Mouse (Mus musculus) gastrocnemius, adult 8-10 months (tissue): ENCODE measurements around the gene Ap3b2. TPM values are rescaled to one million over a fixed set of nuclear protein-coding genes. Genes with fewer than 3 reads are reported as not detected.
"Not testable (repeated sequence)": the region's sequence is repeated elsewhere in the genome, so short reads cannot be mapped to it uniquely, and the experiment has no call there.

Source experiments
- DNase-seq, 2 experiments: peaks; one replicate each; pipeline ENCODE4 v3.0.0; 2022; ENCODE audit warnings: low spot score in 2 of 2
- total RNA-seq, 4 experiments: library from RNA; stranded (reverse); gene quantifications; 2 replicates each; pipeline ENCODE4 v1.2.4; 2022

The Ap3b2 gene
- under 1 TPM in 3 of 4 experiments, not detected in 1; 0.17 to 0.60 (median 0.38) TPM for total RNA-seq

DNA sequence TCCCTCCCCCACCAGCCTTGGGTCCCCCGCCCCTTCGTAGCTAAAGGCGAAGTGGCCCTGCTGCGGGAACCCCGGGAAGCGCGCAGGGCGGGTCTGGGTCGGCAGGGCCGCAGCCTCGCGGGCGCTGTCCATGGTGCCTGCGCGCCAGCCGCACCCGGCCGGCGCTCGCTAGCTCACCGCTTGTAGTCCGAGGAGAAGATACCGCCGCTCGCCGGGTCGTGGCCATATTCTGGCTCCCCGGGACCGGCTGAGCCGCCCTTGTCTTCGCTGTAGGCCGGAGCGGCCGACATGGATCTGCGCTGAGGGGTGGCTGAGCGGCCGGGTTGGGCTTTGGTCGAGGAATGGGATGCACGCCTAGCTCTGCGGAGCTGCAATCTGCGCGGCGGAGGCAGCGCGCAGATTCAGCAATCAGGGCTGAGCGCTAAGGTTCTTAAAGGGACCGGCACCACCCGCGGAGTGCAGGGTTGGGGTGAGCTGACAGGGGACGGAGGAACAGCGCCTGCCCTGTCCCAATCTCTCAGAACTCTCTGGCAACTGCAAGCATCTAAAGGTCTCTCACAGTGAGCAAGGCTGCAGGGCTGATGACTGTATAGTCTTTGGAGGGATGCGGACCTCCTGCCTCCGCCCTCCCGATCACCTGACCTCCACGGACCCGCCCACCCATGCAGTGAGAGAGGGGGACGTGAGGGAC is at the start of gene Ap3b2:
Gene Ap3b2 (minus strand): TSS at position 595 of the 691 bp plus-strand sequence.
- peak; percentile 28 to 45 for DNase-seq

DNA sequence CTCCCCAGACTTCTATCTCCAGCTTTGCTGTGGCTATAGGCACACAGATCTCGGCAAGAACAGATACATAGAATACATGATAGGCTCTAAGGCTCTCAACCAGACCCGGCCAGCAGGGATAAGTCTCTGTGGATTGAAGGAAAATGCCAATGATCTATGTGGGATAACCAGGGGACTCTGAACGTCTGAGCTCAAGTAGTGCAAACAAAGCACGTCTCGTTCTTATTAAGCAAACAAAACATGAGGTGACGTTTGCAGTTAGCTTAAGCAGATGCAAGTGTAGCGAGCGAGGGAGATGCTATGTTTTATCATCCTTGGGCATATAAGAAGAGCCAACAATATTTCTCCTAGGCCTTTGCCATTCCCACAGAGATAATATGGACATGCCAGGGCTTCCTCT is 49.2 kb upstream of the Ap3b2 start:
- no peak for DNase-seq

DNA sequence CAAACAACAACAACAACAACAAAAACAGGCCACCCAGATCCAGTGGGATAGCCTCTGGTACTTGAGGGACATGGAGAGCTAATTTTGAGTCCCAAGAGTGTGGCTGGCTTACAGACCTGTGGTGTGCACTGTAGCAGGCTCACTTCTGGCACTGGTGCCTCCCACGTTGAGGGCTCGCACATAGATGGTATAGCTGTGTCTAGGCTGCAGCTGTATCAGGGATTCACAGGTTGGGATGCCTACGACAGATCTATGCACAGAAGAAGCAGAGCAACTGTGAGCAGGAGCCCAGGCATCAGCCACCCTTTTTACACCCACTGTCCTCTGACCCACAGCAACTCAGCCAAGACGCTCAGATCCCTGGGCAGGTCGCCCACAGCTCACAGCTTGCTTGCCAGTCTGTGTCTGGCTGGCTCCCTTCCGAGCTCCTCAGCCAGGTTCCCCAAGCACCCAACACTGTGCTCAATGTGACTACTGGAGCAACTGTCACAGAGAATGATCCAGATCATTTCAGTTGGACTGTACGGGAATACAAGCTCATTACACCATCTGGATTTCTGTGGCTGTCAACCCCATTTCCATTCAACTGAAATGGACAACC is 48.3 kb upstream of the Ap3b2 start:
- peak; percentile 86 to 93 for DNase-seq

DNA sequence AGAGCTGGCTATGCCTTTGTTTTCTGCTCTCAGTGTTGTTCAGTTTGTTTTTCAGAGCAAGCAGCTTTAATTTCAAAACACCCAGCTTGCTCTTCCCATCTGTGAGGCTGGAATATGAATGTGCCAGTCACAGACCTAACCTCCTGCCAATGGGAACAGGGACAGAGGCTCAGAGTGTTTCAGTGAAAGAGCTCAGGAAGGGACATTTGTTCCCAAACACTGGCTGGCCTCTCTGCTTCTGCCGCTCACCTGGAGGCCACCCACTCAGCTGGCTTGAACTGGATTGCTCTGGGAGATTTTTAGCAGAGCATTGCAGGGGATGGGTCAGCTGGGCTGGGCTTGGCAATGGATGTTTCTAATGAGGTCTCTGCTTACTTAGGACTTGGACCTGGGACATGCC is 47.3 kb upstream of the Ap3b2 start:
- DNase-seq: no peak

DNA sequence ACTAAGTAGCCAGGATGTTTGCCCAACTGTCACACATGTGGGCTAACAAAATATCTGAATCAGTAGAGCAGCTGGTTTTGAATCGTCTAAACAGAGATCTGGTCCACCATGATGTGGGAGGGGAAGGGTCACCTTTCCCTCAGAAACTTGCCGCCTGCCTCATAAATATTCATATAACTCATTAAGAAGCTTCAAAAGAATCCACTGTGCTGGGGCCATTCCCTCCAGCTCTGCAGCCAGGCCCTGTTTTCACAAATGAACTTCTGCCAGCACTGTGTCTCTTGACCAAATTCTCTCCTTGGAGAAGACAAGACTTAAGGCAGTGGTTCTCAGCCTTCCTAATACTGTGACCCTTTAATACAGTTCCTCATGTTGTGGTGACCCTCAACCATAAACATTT is 45.8 kb upstream of the Ap3b2 start:
- DNase-seq: no peak

DNA sequence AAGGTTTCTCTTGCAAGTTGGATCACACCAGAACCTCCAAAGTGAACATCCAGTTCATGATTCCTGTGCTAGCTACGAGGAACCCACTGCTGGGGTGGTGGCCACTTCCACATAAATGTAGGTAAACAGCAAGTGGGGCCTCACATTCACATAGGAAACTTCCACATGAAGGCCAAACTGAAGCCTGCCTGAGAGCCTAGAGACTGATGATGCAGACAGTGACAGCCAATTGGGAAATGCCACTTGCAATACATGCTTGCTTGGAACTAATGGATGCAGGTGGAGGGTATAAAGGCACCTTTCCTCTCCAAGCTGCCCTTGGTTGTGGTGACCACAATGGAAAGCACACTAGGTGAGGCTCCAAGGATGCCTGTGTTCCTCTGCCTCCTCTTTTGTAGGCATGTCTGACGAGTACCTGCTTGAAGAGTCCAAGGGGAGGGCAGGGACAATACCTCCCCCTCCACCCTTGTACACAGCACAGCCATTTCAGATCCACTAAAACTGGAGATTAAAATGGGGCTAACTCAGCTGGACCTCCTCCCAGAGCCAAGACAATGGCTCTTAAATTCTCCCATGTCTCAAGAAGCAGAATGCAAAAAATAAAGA is 44.4 kb upstream of the Ap3b2 start:
- no peak for DNase-seq

DNA sequence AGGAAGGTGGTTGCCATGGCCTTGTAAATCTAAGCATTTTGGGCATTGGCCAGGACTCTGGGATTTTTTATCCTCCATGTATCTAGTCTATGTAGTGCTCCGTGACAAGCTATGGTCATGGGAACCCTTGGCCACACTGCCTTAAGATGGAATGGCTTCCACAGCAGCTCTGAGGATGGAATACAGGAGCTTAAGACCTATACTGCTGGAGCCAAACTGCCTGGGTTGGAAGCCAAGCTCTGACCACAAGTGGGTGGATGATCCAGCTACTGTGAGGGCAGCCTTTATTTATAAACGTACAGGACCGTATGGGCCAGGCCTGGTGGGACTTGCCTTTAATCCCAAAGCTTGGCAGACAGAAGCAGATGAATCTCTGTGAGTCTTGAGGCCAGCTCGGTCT is 42.8 kb upstream of the Ap3b2 start:
- DNase-seq: no peak

DNA sequence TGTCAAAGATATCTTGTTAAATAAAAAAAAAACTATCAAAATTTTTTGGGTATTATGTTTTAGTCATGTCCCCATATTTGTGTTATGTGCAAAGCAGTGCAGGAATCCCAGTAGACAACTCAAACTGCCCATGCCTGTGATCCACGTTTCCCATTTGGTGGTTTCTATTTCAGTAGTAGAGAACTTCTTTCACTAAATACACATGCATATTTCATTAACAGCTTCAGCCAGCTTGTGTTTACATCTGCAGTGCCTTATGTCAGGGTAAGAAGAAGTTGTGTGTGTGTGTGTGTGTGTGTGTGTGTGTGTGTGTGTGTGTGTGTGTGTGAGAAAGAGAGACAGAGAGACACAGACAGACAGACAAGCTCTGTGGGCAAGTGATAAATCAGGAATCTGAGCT is 37.7 kb upstream of the Ap3b2 start:
- no peak for DNase-seq

DNA sequence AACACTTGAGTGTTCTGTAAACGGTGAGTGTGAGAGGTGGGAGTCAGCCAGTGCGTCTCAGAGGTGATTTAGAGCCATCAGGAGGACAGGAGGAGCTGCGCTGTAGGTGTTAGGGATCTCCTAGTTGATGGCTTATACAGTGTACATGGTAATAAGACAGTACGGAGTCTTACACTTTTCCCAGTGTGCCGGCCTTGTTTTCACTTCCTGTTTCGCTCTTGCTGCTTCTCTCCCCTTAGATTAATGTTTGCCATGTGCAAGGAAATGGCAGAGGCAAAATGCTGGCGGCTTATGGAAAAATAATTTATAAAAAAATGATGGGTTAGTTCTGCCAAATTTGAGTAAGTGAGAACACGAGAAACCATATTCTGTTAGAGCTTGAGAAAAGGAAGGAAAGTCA is 35.2 kb upstream of the Ap3b2 start:
- DNase-seq: no peak

DNA sequence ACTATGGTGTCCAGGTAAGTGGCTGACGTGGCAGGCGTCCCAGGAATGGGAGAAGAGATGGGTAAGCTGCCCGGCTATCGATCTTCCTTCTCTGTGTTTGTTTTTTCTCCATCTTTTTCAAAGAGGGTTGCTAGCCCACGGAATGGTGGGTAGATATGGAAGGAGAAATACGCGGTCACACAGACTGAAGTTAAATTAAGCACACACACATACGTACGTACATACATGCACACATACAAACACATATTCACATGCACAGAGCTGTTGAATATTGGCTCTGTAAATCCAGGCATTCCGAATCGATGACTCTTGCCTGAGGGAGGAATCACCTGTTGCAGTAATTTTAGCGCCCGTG is 29.9 kb upstream of the Ap3b2 start:
- no peak for DNase-seq

DNA sequence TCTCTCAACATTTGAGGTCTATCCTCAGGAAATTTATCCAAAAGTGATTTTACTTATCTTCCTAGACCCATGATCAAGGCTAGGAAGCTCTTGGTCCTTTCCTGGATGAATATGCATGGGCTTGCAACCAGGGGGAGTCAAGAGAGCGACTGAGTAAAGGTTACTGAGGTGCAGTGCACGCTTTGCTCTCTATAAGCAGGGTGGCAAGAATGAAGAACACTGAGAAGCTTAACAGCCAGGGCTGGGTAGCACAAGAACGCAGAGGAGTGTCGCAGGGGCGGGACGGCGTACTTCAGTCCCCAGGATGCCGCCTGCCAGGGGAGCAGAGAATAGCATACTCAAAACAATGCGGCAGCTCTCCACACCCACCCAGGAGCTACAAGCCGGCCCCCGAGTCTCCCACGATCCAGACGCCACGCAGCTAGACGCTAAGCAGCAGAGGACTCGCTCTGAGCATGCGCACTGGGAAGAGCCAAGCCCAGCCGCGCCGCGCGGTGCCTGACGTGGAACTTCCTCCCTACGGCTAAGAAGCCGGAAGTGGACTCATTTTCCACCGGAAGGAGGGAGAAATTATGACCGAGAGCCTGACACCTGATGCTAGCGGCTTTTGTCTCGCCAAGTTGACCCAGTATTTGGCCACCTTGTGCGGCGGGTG is 29.4 kb upstream of the Ap3b2 start:
- peak; percentile 74 to 83 for DNase-seq

DNA sequence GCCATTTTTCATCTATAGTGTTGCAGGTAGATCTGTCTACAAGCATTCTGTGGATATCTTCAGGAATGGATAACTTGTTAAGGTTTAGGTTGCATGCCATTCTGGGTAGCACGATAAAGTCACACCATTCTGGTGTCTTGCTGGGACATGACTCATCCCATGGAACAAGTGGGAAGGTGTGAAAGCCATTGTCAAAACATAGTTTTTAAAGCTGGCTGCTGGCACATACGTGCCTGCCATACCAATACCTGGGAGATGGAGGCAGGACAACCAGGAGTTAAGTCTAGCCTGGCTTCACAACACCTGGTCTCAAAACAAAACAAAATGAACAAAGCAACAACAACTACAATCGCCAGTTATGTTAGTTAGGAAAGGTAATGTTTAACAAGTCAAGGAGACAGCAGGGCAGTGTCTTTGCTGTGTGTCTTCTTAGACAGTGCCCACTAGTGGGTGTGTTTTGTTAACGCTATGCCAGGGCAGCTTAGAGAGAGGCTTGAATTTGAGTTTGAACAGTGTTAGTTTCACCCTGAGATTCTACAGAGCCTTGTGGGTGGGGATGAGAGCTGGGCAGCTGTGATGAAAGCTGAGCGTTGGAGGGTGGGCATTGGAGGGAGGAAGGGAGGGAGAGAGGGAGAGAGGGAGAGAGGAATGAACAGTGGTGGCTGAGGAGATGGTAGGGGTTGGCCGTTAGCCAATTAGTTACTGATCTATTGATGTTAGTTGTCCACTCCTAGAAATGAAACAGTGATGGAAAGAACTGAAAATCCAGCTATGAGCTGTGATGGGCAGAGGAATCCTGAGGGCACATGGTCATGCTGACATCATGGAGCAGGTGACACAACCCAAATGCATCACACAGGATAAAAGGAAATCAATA is 22.7 kb upstream of the Ap3b2 start:
- DNase-seq: no peak

DNA sequence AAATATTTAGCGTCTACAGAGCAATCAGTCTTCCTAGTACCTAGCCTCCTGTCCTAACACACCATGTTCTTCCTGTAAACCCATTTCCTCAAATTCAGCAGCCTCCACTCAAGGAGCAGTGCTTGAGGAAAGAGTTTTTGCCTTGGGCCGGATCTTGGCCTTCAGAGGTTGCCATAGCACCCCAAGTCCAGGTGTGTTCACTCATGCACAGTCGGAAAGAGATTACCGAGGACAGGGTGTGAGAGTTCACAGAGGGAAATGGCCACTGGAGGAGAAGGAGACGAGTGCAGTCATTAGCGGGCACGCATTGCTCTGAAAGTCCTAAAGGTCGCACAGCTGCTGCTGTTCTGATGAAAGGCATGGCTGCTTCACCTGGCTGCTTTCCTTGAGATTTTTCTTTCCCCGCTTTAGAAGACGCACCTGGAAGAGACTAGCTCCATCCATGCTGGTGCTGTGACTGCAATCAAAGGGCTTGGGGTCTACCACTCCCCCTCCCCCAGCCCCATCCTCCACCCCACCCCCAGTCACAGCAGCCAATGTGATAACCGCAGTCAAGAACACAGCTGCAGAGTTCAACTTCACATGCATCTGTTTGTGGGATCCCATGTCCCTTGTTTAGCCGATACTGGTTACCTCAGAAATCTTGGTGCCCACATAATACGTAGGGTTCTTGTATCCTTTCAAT is 21.3 kb upstream of the Ap3b2 start:
- DNase-seq: no peak

DNA sequence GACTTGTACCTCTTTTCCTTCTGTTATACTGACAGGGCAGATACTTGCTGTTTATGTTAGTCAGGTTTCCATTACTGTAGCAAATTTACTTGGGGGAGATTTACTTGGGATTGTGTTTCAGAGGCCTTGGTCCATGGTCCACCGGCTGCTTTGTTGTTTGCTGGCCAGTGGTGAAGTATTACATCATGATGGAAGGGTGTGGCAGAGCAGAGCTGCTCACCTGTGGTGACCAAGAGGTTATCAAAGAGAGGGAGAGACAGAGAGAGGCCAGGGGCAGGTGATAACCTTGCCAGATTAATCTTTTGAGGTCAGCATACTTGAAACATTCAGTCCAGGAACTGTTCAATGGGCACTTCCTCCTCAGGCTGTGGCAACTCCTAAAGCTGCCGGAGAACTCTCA is 7.3 kb upstream of the Ap3b2 start:
- no peak for DNase-seq

DNA sequence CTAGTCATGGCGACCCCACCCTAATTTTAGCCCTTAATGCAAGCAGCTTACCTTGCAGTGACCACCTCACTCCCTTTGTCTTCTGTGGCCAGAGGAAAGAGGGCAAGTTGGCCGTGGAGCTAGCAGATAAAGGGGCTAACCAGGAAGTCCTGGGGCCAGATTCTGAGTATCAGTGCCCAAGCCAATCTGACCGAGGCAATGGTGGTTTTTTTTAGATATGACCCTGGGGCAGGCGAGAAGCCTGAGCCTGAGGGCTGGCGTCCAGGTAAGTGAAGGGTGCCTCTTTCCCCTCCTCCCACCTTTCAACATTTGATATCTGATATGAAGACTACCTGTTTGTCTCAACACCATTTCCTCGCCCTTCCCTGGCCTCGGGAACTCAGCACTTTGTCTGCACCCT is 4.5 kb upstream of the Ap3b2 start, which contains the start of gene BC048679:
Gene BC048679 (minus strand): TSS at position 101 of the 400 bp plus-strand sequence.
- DNase-seq: no peak

DNA sequence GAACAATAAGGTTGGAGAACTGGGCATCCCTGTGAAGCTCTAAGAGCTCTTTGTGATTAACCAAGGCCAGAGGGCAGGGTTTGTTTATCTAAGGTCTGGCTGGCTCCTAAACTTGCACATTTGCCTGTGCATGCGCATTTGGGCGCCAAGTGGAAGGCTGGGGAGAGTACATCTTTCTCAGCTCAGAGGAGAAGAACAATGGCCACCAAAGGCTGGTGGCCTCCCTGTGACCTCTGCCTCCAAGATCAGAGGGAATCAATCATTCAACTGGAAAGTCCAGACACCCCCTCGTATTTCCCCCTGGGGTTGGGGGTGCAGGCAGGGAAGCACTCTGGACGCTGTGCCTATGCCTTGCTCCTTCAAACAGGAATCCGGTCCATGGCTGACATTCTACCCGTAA is 3.4 kb upstream of the Ap3b2 start:
- no peak for DNase-seq

DNA sequence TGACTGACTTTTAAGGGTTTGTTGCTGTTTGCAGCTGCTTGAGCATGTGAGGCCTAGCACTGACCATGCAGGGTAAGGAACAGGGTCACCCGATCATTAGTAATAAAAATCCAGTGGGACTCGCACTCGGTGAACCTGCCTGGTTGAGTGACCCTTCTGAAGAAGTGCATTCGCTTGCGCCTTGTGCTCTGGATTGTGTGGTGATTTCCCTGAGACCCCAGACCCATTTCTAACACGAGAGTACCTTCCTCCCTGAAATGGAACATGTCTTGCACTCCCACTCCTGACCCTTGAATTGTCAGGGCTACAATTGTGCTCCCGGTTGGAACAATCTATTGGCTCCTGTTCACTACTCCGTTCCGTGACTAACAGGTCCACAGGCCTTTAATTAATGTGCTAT is 1.1 kb downstream of the Ap3b2 start:
- DNase-seq: no peak

DNA sequence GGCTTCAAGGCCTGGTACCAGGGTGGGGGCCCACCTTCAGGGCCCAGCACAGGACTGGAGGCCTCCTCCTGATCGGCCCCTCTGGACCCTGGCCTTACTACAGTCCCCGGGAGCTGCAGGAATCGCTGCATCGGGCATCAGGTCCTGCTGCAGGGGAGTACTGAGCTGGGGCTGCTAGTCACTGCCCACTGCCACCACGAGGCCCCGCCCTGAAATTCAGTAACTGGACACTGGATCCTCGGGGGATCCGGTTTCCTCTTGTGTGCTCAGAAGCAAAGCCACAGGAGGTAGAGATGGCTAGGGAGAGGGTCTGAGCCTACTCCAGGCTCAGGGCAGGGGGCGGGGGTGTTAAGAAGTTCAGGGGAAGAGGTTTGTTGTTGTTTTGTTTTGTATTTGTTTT is 4.1 kb downstream of the Ap3b2 start:
- DNase-seq: no peak

DNA sequence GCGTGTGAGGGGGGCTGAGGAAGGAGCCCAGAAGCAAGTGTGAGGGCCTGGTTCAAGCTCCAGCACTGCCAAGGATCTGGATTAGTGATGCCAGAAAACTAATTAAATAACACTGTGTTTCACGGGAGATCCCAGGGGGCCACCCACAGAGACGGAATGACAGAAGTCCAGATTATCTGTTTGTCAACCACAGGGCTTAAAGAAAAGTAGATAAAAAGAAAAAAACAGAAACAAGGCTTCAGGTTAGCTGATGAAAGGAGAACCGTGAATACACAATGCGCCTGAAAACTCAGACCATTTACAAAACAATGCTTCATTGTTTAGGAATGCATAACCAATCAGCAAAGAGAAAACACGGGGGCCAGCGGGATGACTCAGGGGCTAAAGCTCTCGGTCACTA is 12.9 kb downstream of the Ap3b2 start:
- no peak for DNase-seq

DNA sequence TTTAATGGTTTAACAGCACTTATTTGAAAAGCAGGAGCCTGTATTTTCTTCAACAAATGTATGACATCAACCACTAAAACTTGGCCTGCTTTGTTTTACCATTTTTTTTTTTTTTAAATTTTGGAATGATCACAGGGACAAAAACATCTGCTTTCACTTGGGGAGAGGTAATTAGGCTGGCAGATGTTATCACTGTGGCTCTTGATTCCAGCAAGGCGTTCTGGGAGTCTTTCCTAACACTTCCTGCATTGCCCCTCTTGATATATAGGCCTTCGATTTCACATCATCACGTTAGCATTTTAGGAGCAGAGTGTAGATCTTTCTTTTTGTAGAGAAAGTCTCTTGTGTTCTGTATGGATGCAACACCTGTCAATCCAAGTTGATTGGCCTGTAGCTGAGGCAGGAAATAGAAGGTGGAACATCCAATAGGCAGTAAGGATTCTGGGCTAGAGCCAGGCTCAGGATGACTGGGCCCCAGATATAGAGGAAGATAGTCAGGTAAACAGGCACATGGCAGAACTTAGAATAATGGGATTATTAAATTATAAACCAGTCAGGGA is 14.1 kb downstream of the Ap3b2 start:
- DNase-seq: no peak

DNA sequence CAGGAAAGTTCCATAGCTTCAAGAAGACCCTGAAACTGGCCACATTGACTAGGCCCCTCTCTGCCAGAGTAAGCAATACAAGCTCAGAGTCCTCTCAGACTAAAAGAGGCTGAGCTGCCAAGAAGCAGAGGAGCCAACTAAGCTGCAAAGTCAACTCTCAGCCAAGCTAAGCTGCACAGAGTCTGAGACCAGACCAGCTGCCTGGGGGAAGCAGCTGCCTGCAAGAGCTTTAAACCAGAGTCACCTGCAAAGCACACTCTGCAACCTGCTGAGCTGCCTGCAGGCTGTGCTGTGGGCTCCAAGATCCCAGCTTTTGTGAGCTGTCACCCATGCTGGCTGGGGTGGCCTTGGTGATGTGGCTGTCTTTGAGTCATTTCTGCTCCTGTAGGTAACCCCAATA is 15.5 kb downstream of the Ap3b2 start:
- DNase-seq: not testable (repeated sequence)
